Mouse (Mus musculus) testis, adult 2 months (tissue): ENCODE measurements at regions not wholly inside any gene's neighbourhood (a gene's known extent, or its start where the extent isn't known, plus 50 kb on each side); places are given as distances from the start of the nearest gene placed in this dataset.

Experiments used
- CTCF ChIP-seq: fragments of 200-500 bp; IDR thresholded peaks from 2 replicates; pipeline ENCODE4 v1.5.1; 2012; ENCODE audit warnings: low read depth, mild to moderate bottlenecking, inconsistent platforms, low read length, moderate library complexity; ENCODE audit not compliant: control insufficient read depth, insufficient read depth, insufficient replicate concordance
- POLR2A ChIP-seq: fragments of 200-500 bp; IDR thresholded peaks from 2 replicates; pipeline ENCODE4 v1.6.1; 2012; ENCODE audit warnings: low read depth, mild to moderate bottlenecking, inconsistent platforms, low read length, moderate library complexity; ENCODE audit not compliant: control insufficient read depth

GRCm38 (mm10) chr8:88944038-88944437 lies 99.9 kb downstream of the Sall1 start:
- TF ChIP-seq CTCF (peak; percentile 50; the same call in 1 of the 2 replicates), POLR2A (no peak)
